Mouse (Mus musculus): ENCODE measurements around the gene Gm49320.

Gm49320 gene

DNA sequence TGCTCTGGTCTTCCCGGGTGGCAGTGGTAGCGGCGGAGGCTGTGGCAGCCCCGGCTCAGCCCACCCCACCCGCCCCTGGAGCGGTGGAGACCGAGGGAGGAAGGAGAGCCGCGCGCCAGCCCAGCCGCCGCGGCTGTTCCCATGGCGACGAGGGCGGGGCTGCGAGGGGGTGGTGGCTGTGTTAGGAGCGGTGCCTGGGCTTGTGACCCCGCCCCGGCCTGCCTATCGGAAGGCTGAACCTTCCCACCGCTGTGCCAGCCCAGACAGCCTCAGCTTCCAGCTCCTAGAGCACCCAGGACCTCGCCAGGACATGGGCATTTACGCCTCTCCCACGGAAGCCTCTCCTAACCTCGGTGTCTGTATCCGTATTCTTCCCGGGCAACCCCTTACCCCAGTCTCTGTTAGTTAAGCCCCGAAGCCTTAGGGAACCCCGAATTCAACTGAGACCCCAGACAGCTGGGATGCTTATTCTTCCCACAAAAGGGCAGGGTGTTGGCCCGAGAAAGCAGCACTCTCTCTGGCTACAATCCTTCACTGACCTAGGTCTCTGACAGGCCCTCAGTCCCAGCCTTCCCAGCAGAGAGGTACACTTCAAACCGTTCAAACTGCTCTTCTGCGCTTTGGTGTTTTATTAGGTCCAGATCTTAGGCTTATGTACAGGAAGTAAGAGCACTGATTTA, 20.6 kb downstream of the Gm49320 start, which contains the start of gene Ctxn1:
Gene Ctxn1 (minus strand): TSS at position 150 of the 680 bp plus-strand sequence.
- DNase-seq, result peak; percentile 97 to 98

DNA sequence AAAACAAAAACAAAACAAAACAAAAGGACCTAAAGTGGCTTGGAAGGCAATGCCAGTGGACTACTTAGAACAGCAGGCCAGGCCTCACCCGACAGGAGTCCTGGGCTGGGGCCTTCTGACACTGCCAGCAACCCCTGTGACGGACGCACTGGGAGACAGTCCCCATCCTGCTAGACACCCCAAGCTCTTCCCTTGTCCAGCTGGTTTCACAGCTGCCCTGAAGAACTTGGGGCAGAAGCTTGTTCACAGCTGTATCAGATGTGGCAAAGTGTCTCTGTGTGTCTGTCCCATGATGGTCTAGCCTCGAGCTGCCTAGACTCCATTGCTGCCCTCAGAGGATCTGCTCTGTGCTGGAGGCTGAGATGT, 21.1 kb downstream of the Gm49320 start:
- no peak for DNase-seq

DNA sequence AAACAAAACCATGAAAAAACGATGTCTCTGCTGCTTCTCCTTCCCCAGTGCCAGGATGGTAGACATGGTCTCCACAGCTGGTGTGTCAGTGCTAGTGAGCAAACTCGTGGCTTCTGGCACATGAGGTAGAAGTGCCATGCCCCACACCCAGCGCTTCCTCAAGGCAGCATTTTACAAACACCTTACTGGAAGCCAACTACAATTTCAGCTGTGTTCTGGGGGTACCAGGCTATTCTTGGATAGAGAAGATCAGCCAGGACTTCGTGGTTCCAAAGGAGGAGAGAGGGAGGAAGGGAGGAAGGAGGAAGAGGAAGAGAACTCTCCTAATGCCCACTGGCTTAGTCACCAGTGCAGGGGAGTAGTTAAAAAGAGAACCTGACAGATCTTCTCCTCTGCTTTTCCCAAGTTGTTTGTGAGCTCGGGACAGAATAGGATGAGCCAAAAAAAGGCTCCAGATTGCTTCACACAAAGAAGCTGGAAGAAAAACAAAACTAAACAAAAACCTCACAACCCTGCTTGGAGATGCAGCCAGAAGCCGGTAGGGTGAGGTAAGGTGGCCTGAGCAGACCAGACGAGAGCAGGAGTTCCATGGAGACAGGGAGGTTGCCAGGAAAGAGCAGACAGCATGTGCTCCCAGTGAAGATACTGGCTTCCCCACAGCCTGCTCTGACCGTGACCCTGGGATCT, 24.6 kb downstream of the Gm49320 start:
- DNase-seq, result no peak

DNA sequence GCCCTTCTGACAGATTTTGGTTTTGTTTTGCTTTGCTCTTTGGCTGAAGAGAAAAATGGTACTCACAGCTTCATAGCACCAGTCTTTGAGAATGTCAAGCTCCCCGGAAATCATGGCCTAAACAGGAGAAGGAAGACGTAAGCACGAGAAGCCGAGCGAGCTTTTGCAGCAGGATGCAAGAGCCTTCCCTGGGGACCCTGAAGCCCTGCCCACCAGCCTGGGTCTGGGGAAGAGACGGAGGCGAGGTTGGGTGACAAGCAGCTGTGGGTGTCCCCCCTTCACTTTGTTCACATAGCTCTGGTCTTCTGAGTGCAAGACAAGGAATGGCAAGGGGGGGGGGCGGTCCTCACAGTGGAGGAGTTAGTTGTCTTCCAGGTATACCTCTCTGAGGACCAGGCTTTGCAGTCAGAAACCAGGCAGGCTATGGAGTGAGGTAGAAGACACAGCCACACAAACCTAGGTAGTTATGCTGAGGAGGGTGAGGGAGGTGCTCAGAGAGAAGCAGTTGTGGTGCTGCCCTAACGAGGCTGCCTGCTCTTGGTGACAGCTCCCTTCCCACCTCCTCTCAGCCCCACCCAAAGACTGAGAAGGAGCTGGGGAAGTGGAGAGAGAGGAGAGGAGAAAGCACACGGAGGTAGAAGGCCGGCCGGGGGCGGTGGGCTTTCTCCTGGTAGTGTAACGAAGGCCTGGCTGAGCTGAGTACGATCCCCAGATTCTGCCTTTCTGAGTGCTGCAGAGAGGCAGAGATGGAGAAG, 26.7 kb downstream of the Gm49320 start:
- no peak for DNase-seq

DNA sequence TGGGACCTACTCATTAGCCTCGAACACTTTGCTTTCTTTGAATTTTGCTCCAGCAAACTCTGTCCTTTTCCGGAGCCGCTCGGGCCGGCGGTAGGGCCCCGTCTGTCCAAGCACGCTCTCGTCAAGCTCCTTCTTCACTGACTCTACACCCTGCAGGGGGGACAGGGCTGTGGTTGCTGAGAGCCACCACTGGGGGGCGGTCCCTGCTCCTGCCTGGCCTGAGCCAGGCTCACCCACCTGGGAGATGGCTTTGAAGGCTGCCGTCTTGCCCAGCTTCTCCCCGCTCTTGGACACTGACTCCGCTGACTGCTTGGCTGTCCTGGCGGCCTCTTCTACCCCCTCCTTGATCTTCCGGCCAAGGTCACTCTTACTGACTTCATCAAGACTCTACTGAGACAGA, 29.0 kb downstream of the Gm49320 start:
- DNase-seq, result no peak

DNA sequence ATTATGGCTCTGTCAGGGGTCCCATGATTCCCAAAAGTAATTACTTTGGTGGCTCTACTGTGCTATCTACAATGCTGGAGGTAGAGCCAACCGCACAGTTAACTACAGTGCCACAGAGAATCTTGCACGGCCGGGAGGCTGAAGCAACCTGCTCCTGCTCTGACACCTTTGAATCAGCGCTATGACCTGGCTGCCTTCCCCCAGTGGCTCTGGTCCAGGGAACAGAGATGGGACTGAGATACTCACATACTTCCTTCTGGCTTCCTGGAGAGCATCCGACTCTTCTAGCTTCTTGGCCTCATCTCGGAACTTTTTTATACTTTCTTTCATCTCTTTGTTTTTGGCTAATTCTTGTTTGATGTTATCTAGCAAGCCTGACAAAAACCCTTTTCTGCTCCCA, 30.9 kb downstream of the Gm49320 start:
- DNase-seq, result no peak

DNA sequence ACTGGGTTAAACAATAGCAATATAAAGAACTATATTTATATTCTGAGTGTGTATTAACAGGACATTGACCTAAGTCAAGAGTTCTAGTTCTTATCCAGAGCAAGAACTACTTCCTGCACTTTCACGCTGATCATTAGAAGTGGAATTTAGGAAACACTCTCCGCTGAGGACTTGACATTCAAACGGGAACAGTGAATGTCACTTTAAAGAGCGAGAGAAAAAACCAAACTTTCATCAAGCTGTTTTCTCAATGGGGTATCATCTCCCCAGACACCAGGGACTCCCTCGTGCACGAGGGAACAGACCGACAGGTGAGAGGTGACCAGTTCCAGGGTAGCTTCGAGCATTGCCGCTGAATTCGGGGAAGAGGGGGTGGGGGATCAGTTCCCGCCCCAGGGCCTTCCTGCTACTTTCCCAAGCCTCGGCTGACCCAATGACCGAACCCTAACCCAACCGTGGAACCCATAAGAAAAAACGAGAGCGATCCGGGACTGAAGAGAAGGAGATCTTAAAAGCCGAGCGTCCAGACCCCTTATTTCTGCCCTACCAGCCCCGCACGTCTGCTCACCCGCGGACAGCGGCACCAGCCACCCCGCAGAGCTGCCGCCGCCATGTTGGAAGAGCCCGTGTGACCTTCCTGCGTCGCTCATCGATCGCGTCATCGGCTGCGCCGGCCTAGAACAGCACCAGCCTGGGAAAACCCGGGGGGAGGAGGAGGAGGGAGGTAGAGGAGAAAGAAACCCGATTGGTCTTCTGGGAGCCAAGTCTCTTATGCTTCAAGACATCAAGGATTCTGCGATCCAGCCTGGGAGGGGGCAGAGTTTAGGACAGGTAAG, 36.8 kb downstream of the Gm49320 start, which contains the start of gene Timm44:
Gene Timm44 (minus strand): TSS at position 639 of the 836 bp plus-strand sequence.
- peak; percentile 91 to 92 for DNase-seq

DNA sequence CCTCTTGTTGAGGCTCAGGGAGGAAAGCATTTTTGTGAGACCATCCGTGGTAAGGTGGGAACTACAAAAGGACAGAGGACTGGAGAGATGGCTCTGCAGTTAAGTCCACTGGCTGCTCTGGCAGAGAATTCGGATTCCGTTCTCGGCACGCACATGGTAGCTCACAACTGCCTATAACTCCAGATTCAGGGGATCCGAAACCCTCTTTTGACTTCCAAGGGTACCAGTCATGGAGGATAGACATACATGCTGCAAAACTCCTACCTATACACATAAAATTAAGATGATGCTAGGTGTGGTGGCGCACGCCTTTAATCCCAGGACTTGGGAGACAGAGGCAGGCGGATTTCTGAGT, 37.4 kb downstream of the Gm49320 start:
- DNase-seq, result no peak

DNA sequence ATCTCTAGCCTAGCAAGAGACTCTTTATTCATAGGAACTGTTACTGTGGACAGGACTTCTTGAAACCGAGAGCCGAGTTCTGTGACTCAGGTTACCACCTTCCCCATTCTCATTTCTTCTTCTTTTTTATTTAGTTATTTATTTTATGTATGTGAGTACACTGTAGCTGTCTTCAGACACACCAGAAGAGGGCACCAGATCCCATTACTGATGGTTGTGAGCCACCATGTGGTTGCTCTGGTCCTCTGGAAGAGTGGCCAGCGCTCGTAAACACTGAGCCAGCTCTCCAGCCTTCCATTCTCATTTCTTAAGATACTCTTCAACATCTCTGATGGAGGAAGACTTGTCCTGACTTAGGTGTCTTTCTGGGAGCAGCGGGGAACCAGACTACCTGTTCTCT, 54.1 kb downstream of the Gm49320 start:
- DNase-seq, result no peak

DNA sequence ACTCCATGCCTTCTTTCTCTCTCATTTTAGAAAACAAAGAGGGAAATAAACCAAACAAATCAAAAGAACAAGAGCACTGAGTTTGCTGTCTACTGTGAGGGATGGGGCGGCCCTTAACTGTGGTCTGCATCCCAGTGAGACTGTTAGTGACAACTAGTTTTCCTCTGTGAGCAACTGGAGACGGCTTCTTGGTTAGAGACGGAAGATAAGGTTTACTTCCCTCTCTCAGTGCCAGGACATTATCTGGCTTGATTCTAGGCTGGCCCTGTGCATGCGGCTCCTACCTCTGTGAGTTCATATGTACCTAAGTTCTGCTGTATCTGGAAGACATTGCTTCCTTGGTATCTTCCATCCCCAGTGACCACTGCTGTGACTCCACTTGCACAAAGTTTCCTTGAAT, 59.2 kb downstream of the Gm49320 start:
- no peak for DNase-seq
